Mouse (Mus musculus) left cerebral cortex, adult 2 months (tissue): ENCODE measurements at regions not wholly inside any gene's neighbourhood (a gene's known extent, or its start where the extent isn't known, plus 50 kb on each side); places are given as distances from the start of the nearest gene placed in this dataset.

Source experiments
- DNase-seq, 2 experiments: peaks; one replicate each; pipeline ENCODE4 v3.0.0; 2021 to 2022; ENCODE audit warnings: low spot score in 2 of 2, mixed read lengths in 1 of 2; ENCODE audit errors: extremely low spot score in 1 of 2
- H3K27ac ChIP-seq: fragments of 200-600 bp; 2 replicates; pipeline ENCODE4 v1.8.1; 2022
- H3K4me3 ChIP-seq: fragments of 200-600 bp; 2 replicates; pipeline ENCODE4 v1.8.1; 2022
- CTCF ChIP-seq: fragments of 200-600 bp; IDR thresholded peaks from 2 replicates; pipeline ENCODE4 v1.8.1; 2022; ENCODE audit warnings: antibody characterized with exemption, mild to moderate bottlenecking, moderate library complexity
- intact Hi-C: fragments of 180-260 bp; cut with DNase I; formaldehyde crosslinking; loops from one replicate; pipeline ENCODE4 v1.15.1; 2025

GRCm38 (mm10) chr14:72816847-72817246, 107.0 kb upstream of the Fndc3a start:
- intact Hi-C loops = loop anchor here (5.0 to 10.0 kb wide), 5 partner anchors 50 to 212 kb away; partner anchors contain the start of gene Fndc3a
- no peak for TF ChIP-seq CTCF
- Histone ChIP-seq H3K4me3 (peak overlapping the region; percentile 14; the same call in 1 of the 2 replicates), H3K27ac (no peak overlapping the region)
- no peak for DNase-seq

DNA sequence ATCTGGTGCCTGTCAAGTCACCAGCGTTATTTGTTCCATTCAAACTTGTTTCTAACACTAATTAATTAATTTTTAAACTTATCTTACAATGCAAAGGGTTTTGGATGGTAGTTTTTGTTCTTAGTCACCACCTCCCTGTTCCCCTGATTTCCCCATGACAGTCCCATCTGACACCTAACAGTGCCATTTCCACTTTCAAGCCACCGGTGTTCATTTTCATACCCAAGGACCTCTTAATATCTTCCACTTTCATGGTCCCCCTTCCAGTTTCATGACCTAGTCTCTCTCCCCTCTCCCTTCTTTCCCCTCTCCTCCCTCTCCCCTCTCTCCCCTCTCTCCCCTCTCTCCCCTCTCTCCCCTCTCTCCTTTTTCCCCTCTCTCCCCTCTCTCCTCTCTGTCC, 99.3 kb upstream of the Fndc3a start:
- DNase-seq = no peak
- H3K27ac ChIP-seq = no peak overlapping the region
- TF ChIP-seq CTCF = no peak
- intact Hi-C loops = no loop called here
- no peak overlapping the region for H3K4me3 ChIP-seq

- Histone ChIP-seq H3K4me3 (no peak overlapping the region), H3K27ac (no peak overlapping the region)
- intact Hi-C loops = no loop called here
- no peak for TF ChIP-seq CTCF
- DNase-seq = no peak
These were observed 98.1 kb upstream of the Fndc3a start for GRCm38 (mm10) chr14:72807947-72808346.

GRCm38 (mm10) chr14:72807286-72807685, 97.5 kb upstream of the Fndc3a start:
- no peak for TF ChIP-seq CTCF
- H3K4me3 ChIP-seq = no peak overlapping the region
- intact Hi-C loops = no loop called here
- H3K27ac ChIP-seq = no peak overlapping the region
- DNase-seq = peak in 1 of 2 experiments; percentile 28

- no peak for TF ChIP-seq CTCF
- no peak for DNase-seq
- no peak overlapping the region for H3K27ac ChIP-seq
- intact Hi-C loops = no loop called here
- no peak overlapping the region for H3K4me3 ChIP-seq
These were observed 96.8 kb upstream of the Fndc3a start for GRCm38 (mm10) chr14:72806598-72806997.

- DNase-seq = no peak
- Histone ChIP-seq H3K4me3 (no peak overlapping the region), H3K27ac (no peak overlapping the region)
- no peak for TF ChIP-seq CTCF
- intact Hi-C loops = no loop called here
These were observed 93.8 kb upstream of the Fndc3a start for GRCm38 (mm10) chr14:72803579-72803978.

- intact Hi-C loops = no loop called here
- Histone ChIP-seq H3K27ac (no peak overlapping the region), H3K4me3 (no peak overlapping the region)
- no peak for DNase-seq
- no peak for TF ChIP-seq CTCF
These were observed 80.9 kb upstream of the Fndc3a start for GRCm38 (mm10) chr14:72790654-72791053.

DNA sequence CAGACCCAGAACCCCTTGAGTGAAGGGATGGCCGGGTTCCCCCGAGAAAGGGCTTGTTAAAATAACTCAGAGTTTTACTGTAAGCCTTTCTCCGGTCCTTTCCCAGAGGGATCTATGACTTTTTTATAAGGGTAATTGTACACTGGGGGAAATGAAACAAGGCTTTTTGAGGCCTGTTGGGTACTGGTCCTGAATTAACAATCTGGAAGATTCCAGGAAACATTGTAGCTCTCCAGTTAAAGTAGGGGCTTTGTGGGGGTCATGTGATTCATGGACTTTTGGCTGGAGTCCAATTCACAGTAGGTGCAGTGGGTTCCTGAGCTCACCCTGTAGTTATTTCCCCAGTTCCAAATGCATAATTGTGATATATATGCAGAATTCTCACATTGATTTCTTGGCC, 77.1 kb upstream of the Fndc3a start:
- Histone ChIP-seq H3K27ac (no peak overlapping the region), H3K4me3 (no peak overlapping the region)
- intact Hi-C loops = no loop called here
- no peak for DNase-seq
- no peak for TF ChIP-seq CTCF

GRCm38 (mm10) chr14:72783248-72783647, 73.4 kb upstream of the Fndc3a start:
- DNase-seq = peak; percentile 13 to 27
- intact Hi-C loops = no loop called here
- Histone ChIP-seq H3K27ac (no peak overlapping the region), H3K4me3 (no peak overlapping the region)
- no peak; the same call in 1 of the 2 replicates for TF ChIP-seq CTCF

DNA sequence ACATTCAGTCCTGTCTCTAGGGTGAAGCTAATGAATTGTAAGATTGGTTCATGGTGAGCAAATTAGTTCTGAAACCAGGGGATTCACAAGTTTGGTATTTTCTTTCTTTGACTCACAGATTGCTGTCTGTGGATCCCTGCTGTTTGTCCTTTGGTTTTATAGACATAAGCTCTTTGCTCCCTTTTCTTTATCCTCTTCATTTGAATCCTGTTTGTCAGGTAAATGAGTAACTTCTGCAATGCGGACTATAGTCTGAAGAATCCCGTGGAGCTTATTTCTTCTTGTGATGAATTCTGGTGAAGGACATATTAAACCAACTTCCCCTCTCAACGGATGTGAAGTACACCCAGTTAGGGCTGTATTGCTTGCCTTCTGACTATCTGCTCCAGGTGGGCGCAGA, 69.6 kb upstream of the Fndc3a start:
- Histone ChIP-seq H3K27ac (no peak overlapping the region), H3K4me3 (no peak overlapping the region)
- intact Hi-C loops = no loop called here
- no peak for DNase-seq
- no peak for TF ChIP-seq CTCF

- Histone ChIP-seq H3K4me3 (no peak overlapping the region), H3K27ac (no peak overlapping the region)
- DNase-seq = no peak
- TF ChIP-seq CTCF = no peak
- intact Hi-C loops = no loop called here
These were observed 69.0 kb upstream of the Fndc3a start for GRCm38 (mm10) chr14:72778756-72779155.

- no peak for DNase-seq
- intact Hi-C loops = no loop called here
- H3K27ac ChIP-seq = no peak overlapping the region
- H3K4me3 ChIP-seq = no peak overlapping the region
- TF ChIP-seq CTCF = no peak
These were observed 68.2 kb upstream of the Fndc3a start for GRCm38 (mm10) chr14:72777927-72778560.

DNA sequence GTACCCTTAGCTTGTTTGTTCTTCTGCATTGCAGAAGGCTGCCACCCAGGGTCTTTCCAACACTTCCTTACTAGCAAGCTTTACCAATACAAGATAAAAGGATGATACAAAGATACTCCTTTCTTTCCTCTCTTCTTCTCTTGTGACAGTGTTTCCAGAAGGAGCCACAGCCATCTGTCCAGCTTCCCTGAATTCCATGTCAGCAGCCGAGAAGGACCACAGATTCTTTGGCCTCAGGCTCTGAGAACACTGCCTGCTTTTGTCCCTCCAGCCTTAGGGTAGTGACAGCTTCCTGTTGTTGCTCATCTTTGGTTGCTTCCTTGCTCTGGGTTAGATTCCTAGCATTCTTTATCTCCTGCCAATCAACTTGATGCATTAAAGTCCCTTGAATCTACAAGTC, 60.4 kb upstream of the Fndc3a start:
- no peak for TF ChIP-seq CTCF
- Histone ChIP-seq H3K4me3 (no peak overlapping the region), H3K27ac (no peak overlapping the region)
- intact Hi-C loops = no loop called here
- DNase-seq = no peak
